ENCODE assay signal across 8 mouse cellular contexts in the genomic region with DNA sequence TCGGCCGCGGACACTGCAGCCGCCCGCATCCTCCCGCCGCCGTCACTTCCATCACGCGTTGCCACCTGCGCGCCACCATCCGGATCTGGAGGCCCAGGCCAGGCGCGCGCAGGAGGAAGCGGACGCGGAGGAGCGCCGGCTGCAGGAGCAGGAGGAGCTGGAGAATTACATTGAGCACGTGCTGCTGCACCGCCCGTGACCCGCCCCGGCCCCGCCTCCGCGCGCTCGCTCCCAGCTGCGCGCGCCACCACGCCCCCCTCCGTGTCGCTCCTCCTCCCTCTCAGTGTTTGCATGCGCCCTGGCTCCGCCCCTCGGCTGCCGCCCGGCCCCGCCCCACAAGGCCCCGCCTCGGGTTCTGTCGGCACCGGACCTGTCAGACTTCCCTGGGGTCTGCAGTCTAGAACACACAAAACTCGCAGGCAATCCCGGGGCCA. TPM values are rescaled to one million over a fixed set of nuclear protein-coding genes. Genes with fewer than 3 reads are reported as not detected.
DNase-seq lines count a peak whose midpoint lies in the region; ATAC-seq lines count a peak whose summit lies in the region.

No protein-coding gene starts in this region.

- peaks cover 34% of the 10 kb centered on the region for H3K4me1 ChIP-seq in hindbrain, embryonic 12.5 days

- H3K9ac ChIP-seq in hindbrain, embryonic 12.5 days, result peak overlapping the region; percentile 55

- H3K36me3 ChIP-seq in hindbrain, embryonic 12.5 days, result peaks cover 24% of the 10 kb centered on the region

- peak overlapping the region; percentile 100 for H3K4me2 ChIP-seq in hindbrain, embryonic 12.5 days (replicated peaks)

- 1% methylated on average over 42 of the region's 49 CpGs for WGBS in hindbrain, embryonic 12.5 days

- H3K4me3 ChIP-seq in hindbrain, embryonic 12.5 days, result peak overlapping the region; percentile 50

- 0 out of 2 replicates have a peak overlapping the region, but pooled peaks have one; percentile 30 for H3K27ac ChIP-seq in hindbrain, embryonic 12.5 days

- H3K27me3 ChIP-seq in hindbrain, embryonic 12.5 days, result peaks cover 64% of the 10 kb centered on the region

- ATAC-seq in hindbrain, embryonic 12.5 days (ENCODE audit: low FRiP score), result peak; percentile 64

- H3K9me3 ChIP-seq in hindbrain, embryonic 12.5 days (replicated peaks), result no peaks in the 10 kb centered on the region

- peak; percentile 97 for DNase-seq in NIH3T3 (ENCODE audit: low read depth)
- peak; percentile 74 for DNase-seq in cerebellum, adult 9-11 months
- peak; percentile 72 to 81 for DNase-seq in frontal cortex, postnatal 10 days (ENCODE audit: low spot score in 2 of 2)
- peak; percentile 82 for DNase-seq in layer of hippocampus, postnatal 36 days
- DNase-seq in lung, postnatal 36 days, result peak; percentile 95
- peak; percentile 92 for DNase-seq in retina, postnatal 1 day
- peak; percentile 97 for DNase-seq in thymus, postnatal 4 days

RNA-seq across cellular contexts. Expression of a gene that starts 6.5 kb away (rescaled TPM):
- 1.4 and 2.1 TPM in 2 replicates for polyA plus RNA-seq in hindbrain, embryonic 12.5 days (2016; fragmentation: Nextera tagmentation; extraction: Ambion mirVana)
- 100 to 1,000 TPM; 185 to 237 TPM for total RNA-seq in layer of hippocampus, postnatal 36 days (2021)

RNA-seq across cellular contexts. Expression of a gene that starts 13.3 kb away (rescaled TPM):
- polyA plus RNA-seq in hindbrain, embryonic 12.5 days (2016; fragmentation: Nextera tagmentation; extraction: Ambion mirVana), result 183 and 186 TPM in 2 replicates
- 100 to 1,000 TPM; 286 to 323 TPM for total RNA-seq in layer of hippocampus, postnatal 36 days (2021)

RNA-seq across cellular contexts. Expression of a gene that starts 39.4 kb away (rescaled TPM):
- 0.10 TPM in 1 of 2 replicates, not detected in the other for polyA plus RNA-seq in hindbrain, embryonic 12.5 days (2016; fragmentation: Nextera tagmentation; extraction: Ambion mirVana)
- under 1 TPM; 0.37 to 0.56 TPM for total RNA-seq in layer of hippocampus, postnatal 36 days (2021)

RNA-seq across cellular contexts. Expression of a gene that starts 44.8 kb away (rescaled TPM):
- 101 and 103 TPM in 2 replicates for polyA plus RNA-seq in hindbrain, embryonic 12.5 days (2016; fragmentation: Nextera tagmentation; extraction: Ambion mirVana)
- total RNA-seq in layer of hippocampus, postnatal 36 days (2021), result 10 to 100 TPM; 82.4 to 85.2 TPM

RNA-seq across cellular contexts. Expression of a gene that starts 45.8 kb away (rescaled TPM):
- 43.3 and 44.7 TPM in 2 replicates for polyA plus RNA-seq in hindbrain, embryonic 12.5 days (2016; fragmentation: Nextera tagmentation; extraction: Ambion mirVana)
- 10 to 100 TPM; 39.2 to 41.0 TPM for total RNA-seq in layer of hippocampus, postnatal 36 days (2021)

Comparison
In these comparisons a context has a peak if more than half of its experiments do, and no peak if none do; other contexts are left out.
1. Peak in every context shown above with its lines: DNase-seq, ATAC-seq, H3K4me3 ChIP-seq and H3K27ac ChIP-seq.